ENCODE assay signal across 8 mouse cellular contexts in the genomic region with DNA sequence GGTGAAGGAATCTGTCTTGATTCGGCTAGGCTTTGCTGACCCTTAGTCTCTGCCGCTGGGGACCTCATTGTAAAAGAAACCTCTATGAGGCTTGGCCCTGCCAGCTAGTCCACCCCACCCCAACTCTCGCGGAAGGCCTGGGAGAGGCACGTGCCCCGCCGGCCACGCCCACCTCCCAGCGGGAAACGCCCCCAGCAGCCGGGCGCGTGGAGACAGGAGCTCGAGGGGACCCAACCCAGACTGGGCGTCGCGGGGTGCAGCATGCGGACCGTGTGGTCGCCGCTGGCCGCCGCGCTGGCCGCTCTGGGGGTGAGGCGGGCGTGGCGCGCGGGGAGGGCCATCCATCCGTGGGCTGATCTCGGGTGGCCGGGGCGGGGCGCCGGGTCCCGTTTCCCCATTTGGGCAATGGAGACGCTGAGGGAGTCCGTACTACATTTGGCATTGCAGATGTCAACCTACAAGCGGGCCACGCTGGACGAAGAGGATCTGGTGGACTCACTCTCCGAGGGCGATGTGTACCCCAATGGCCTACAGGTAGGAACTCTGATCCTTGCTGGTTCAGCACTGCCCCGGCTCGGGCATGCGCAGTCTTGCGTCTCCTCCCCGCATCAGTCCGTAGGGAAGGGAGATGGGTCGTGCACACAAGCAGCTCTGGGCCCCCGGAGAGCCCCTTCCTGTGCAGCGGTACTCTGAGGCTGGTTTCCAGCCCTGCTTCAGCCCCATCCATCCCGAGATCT. TPM values are rescaled to one million over a fixed set of nuclear protein-coding genes. Genes with fewer than 3 reads are reported as not detected.
A peak's percentile ranks its signal among the peaks of the same experiment; 100 is the strongest.
DNase-seq lines count a peak whose midpoint lies in the region; ATAC-seq lines count a peak whose summit lies in the region.

No protein-coding gene starts in this region.

- intact Hi-C loops in heart, postnatal 10 days (cut with DNase I) = loop anchor here (2.0 kb wide), 1 partner anchor 17 kb away; no protein-coding TSS in a partner anchor

- 2% methylated on average over 54 of the region's 54 CpGs for WGBS in forebrain, embryonic 10.5 days

- H3K4me1 ChIP-seq in forebrain, embryonic 10.5 days = peaks cover 47% of the 10 kb centered on the region

- 0 out of 2 replicates have a peak, but pooled peaks cover 6% of the 10 kb centered on the region for H3K36me3 ChIP-seq in forebrain, embryonic 10.5 days (replicated peaks)

- peak; percentile 60 for ATAC-seq in CD4-positive, CD25-positive, alpha-beta regulatory T cell, adult 4 months

- H3K9me3 ChIP-seq in forebrain, embryonic 10.5 days = peaks cover 4% of the 10 kb centered on the region; the same call in 1 of the 2 replicates

- peak overlapping the region; percentile 62 for H3K4me3 ChIP-seq in forebrain, embryonic 10.5 days

- DNase-seq in adrenal gland, postnatal 14 days = peak; percentile 92
- peak; percentile 70 for DNase-seq in forebrain, embryonic 10.5 days (ENCODE audit: extremely low spot score, low spot score)
- DNase-seq in heart, postnatal 10 days = peak; percentile 81 to 86
- DNase-seq in kidney, postnatal 25 days = peak; percentile 77 to 89
- DNase-seq in lung, postnatal 4 days = peak; percentile 89 to 92
- peak; percentile 76 for DNase-seq in retina, embryonic 14.5 days (ENCODE audit: low spot score)
- peak; percentile 84 for DNase-seq in urinary bladder, postnatal 25 days (ENCODE audit: low spot score)

- peak overlapping the region; percentile 75 for H3K27ac ChIP-seq in forebrain, embryonic 10.5 days

- peaks cover 28% of the 10 kb centered on the region for H3K27me3 ChIP-seq in forebrain, embryonic 10.5 days (ENCODE audit: poor library complexity, severe bottlenecking)

RNA-seq across cellular contexts. Expression of gene Ece1, which starts 51.5 kb away (rescaled TPM):
- polyA plus RNA-seq in CD4-positive, CD25-positive, alpha-beta regulatory T cell, adult 4 months (2017; shearing (Covaris generic)) = 10 to 100 TPM; 15.9 to 23.4 TPM
- total RNA-seq in adrenal gland, postnatal 14 days (2021) = 202 and 263 TPM in 2 replicates
- polyA plus RNA-seq in forebrain, embryonic 10.5 days (2016; fragmentation: Nextera tagmentation; extraction: Ambion mirVana) = 27.5 and 28.6 TPM in 2 replicates
- total RNA-seq in heart, postnatal 10 days (2021) = 100 to 1,000 TPM; 109 to 129 TPM

Comparison
In these comparisons a context has a peak if more than half of its experiments do, and no peak if none do; other contexts are left out.
1. Peak in every context shown above with its lines: DNase-seq, ATAC-seq, H3K4me3 ChIP-seq and H3K27ac ChIP-seq.